Mouse (Mus musculus) CH12.LX (cell line): ENCODE data around the gene Rin3. TPM values are rescaled to one million over a fixed set of nuclear protein-coding genes. Genes with fewer than 3 reads are reported as not detected.

Experiments
- DNase-seq: peaks from one replicate; pipeline ENCODE4 v3.0.0-alpha.2; 2013; ENCODE audit errors: extremely low read depth
- H3K27ac ChIP-seq: 2 replicates; pipeline ENCODE4 v1.5.1; 2012; ENCODE audit warnings: low read depth, mild to moderate bottlenecking, control low read depth, moderate library complexity; ENCODE audit not compliant: insufficient read depth
- H3K27me3 ChIP-seq: replicated peaks from 2 replicates; pipeline ENCODE3; 2012; ENCODE audit warnings: inconsistent platforms
- H3K36me3 ChIP-seq, 2 experiments: replicated peaks in 1 of 2; 2 replicates each; pipeline versions ENCODE3 to v1.6.1; 2012; ENCODE audit warnings: inconsistent platforms in 1 of 2, low read length in 1 of 2, mild to moderate bottlenecking in 1 of 2, mixed read lengths in 1 of 2, moderate library complexity in 1 of 2; ENCODE audit not compliant: control insufficient read depth in 1 of 2, insufficient read depth in 1 of 2
- H3K4me1 ChIP-seq, 2 experiments: 2 replicates each; pipeline ENCODE4 v1.6.1; 2012; ENCODE audit warnings: inconsistent platforms in 1 of 2, moderate library complexity in 1 of 2; ENCODE audit not compliant: insufficient read depth in 2 of 2, control insufficient read depth in 1 of 2
- H3K4me2 ChIP-seq: 2 replicates; pipeline ENCODE4 v1.6.1; 2012; ENCODE audit warnings: low read depth, mild to moderate bottlenecking, control low read depth; ENCODE audit not compliant: poor library complexity, insufficient read depth, severe bottlenecking
- H3K4me3 ChIP-seq, 3 experiments: fragments of 150-350 bp in 1 of 3; sonication (generic) in 1 of 3; replicated peaks in 1 of 3; 2 replicates each; pipeline versions ENCODE3 to v1.5.1; 2011 to 2012; ENCODE audit warnings: low read depth in 2 of 3, low read length in 2 of 3, mild to moderate bottlenecking in 2 of 3, moderate library complexity in 2 of 3, control low read depth in 1 of 3, improper control_type of control experiment in 1 of 3, inconsistent platforms in 1 of 3, mixed read lengths in 1 of 3; ENCODE audit not compliant: poor library complexity in 1 of 3
- H3K79me2 ChIP-seq: replicated peaks from 2 replicates; pipeline ENCODE4 v1.6.1; 2012; ENCODE audit warnings: mild to moderate bottlenecking, moderate library complexity; ENCODE audit not compliant: control insufficient read depth, poor library complexity, insufficient read depth, severe bottlenecking; ENCODE audit errors: extremely low read depth
- H3K9ac ChIP-seq: 2 replicates; pipeline ENCODE4 v1.6.1; 2012; ENCODE audit warnings: low read depth, mild to moderate bottlenecking, control low read depth, moderate library complexity; ENCODE audit not compliant: insufficient read depth
- H3K9me3 ChIP-seq: replicated peaks from 2 replicates; pipeline ENCODE3; 2012; ENCODE audit warnings: low read length, inconsistent platforms, mixed read lengths
- BHLHE40 ChIP-seq: IDR thresholded peaks from 2 replicates; pipeline ENCODE4 v1.6.1; 2011; ENCODE audit warnings: mild to moderate bottlenecking, low read depth, low read length, improper control_type of control experiment
- CHD1 ChIP-seq: IDR thresholded peaks from 2 replicates; pipeline ENCODE4 v1.6.1; 2012; ENCODE audit warnings: low read depth, low read length, improper control_type of control experiment, inconsistent platforms
- CTCF ChIP-seq, 2 experiments: IDR thresholded peaks in 1 of 2; conservative IDR thresholded peaks in 1 of 2; 2 replicates each; pipeline ENCODE4 v1.5.1; 2011 to 2012; ENCODE audit warnings: low read depth in 2 of 2, low read length in 2 of 2, improper control_type of control experiment in 1 of 2, inconsistent platforms in 1 of 2, mild to moderate bottlenecking in 1 of 2, moderate library complexity in 1 of 2
- GABPA ChIP-seq: IDR thresholded peaks from 2 replicates; pipeline ENCODE4 v1.6.1; 2012; ENCODE audit warnings: low read depth, low read length, improper control_type of control experiment, inconsistent platforms; ENCODE audit not compliant: insufficient replicate concordance
- JUN ChIP-seq: IDR thresholded peaks from 2 replicates; pipeline ENCODE4 v1.6.1; 2011; ENCODE audit warnings: low read depth, mild to moderate bottlenecking, low read length, improper control_type of control experiment, moderate library complexity; ENCODE audit not compliant: insufficient read depth
- KAT2A ChIP-seq: IDR thresholded peaks from 2 replicates; pipeline ENCODE4 v1.6.1; 2012; ENCODE audit warnings: low read length, improper control_type of control experiment, inconsistent platforms; ENCODE audit not compliant: insufficient replicate concordance
- MAFK ChIP-seq: IDR thresholded peaks from 2 replicates; pipeline ENCODE4 v1.6.1; 2011; ENCODE audit warnings: low read length, improper control_type of control experiment; ENCODE audit not compliant: insufficient replicate concordance
- MAX ChIP-seq: IDR thresholded peaks from 2 replicates; pipeline ENCODE4 v1.6.1; 2011; ENCODE audit warnings: low read length, improper control_type of control experiment
- MAZ ChIP-seq: IDR thresholded peaks from 2 replicates; pipeline ENCODE4 v1.6.1; 2012; ENCODE audit warnings: low read depth, mild to moderate bottlenecking, inconsistent platforms, low read length, improper control_type of control experiment, moderate library complexity
- NELFE ChIP-seq: IDR thresholded peaks from 2 replicates; pipeline ENCODE4 v1.6.1; 2011; ENCODE audit warnings: low read depth, low read length, improper control_type of control experiment
- PAX5 ChIP-seq: IDR thresholded peaks from 2 replicates; pipeline ENCODE4 v1.6.1; 2012; ENCODE audit warnings: low read length, inconsistent platforms, mixed read lengths
- RAD21 ChIP-seq: IDR thresholded peaks from 2 replicates; pipeline ENCODE4 v1.6.1; 2011; ENCODE audit warnings: low read depth, mild to moderate bottlenecking, low read length, improper control_type of control experiment, moderate library complexity
- SIN3A ChIP-seq: IDR thresholded peaks from 2 replicates; pipeline ENCODE4 v1.6.1; 2012; ENCODE audit warnings: low read length, improper control_type of control experiment, inconsistent platforms
- TCF12 ChIP-seq: IDR thresholded peaks from 2 replicates; pipeline ENCODE4 v1.6.1; 2014; ENCODE audit warnings: low read depth, mild to moderate bottlenecking, inconsistent platforms, low read length, improper control_type of control experiment
- USF1 ChIP-seq: IDR thresholded peaks from 2 replicates; pipeline ENCODE4 v1.6.1; 2014; ENCODE audit warnings: low read depth, mild to moderate bottlenecking, inconsistent platforms, low read length, improper control_type of control experiment
- USF2 ChIP-seq: conservative IDR thresholded peaks from 2 replicates; pipeline ENCODE4 v1.6.1; 2011; ENCODE audit warnings: low read depth, low read length, improper control_type of control experiment
- ZKSCAN1 ChIP-seq: IDR thresholded peaks from 2 replicates; pipeline ENCODE4 v1.6.1; 2012; ENCODE audit warnings: low read depth, inconsistent platforms, low read length, improper control_type of control experiment, borderline replicate concordance
- ZMIZ1 ChIP-seq: IDR thresholded peaks from 2 replicates; pipeline ENCODE4 v1.6.1; 2012; ENCODE audit warnings: low read depth, mild to moderate bottlenecking, inconsistent platforms, low read length, improper control_type of control experiment
- dilution Hi-C: fragments of 300-500 bp; cut with MboI; formaldehyde crosslinking; loops from 2 replicates; pipeline ENCODE4 v1.14.3; 2020; ENCODE audit warnings: low sequenced_read_pairs; ENCODE audit not compliant: extremely low pct_unique_long_range_greater_than_20kb, extremely low pct_ligation_motif_present
- in situ Hi-C: fragments of 300-500 bp; cut with MboI; formaldehyde crosslinking; loops from 3 replicates; pipeline ENCODE4 v1.14.3; 2019; ENCODE audit warnings: low sequenced_read_pairs, low pct_ligation_motif_present, low pct_unique_long_range_greater_than_20kb, mixed read lengths
- polyA plus RNA-seq: library from polyadenylated mRNA; unstranded; fragments of >175 nt; gene quantifications from 2 replicates; pipeline ENCODE4 v1.2.1, GENCODE M21; 2012; ENCODE audit warnings: low read depth; ENCODE audit not compliant: insufficient read length
- total RNA-seq, 2 experiments: library from RNA; depleted of rRNA; stranded (reverse); fragments of 300-350 nt in 1 of 2; fragments of >200 nt in 1 of 2; gene quantifications; 2 replicates each; pipeline ENCODE4 v1.2.3; 2012 to 2014

The Rin3 gene
- total and polyA plus RNA-seq, 3 experiments, result 2.4 to 10.0 (median 8.4) TPM

DNA sequence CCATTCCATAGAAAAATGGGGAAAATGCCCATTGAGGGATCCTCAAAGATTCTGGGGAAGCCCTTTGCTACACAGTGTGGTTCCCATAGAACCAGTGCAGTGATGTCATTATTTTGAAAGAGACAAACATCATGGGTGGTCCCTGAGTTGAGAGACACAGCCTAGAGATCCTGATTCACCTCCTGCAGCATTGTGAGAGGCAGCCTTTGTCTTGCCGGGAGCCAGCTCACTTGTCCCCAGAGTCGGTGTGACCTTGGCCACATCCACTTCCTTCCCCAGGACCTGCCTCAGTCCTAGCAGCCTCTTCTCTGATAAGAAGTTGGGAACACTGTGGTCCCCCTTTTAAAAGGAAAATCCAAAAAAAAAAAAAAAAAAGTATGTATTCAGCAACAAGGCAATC, 36.3 kb downstream of the Rin3 start:
- dilution Hi-C loops (no loop called here), in situ Hi-C loops (no loop called here)
- Histone ChIP-seq H3K4me3 (no peak overlapping the region), H3K27ac (no peak overlapping the region), H3K9me3 (peaks cover 9% of the 10 kb centered on the region), H3K27me3 (no peaks in the 10 kb centered on the region), H3K36me3 (peaks cover 19 to 33% of the 10 kb centered on the region in 2 experiments), H3K9ac (no peak overlapping the region), H3K4me2 (no peak overlapping the region), H3K79me2 (no peaks in the 10 kb centered on the region), H3K4me1 (peaks cover 0 to 3% of the 10 kb centered on the region in 2 experiments; a peak in 1 of 4 replicates)
- TF ChIP-seq GABPA (no peak), RAD21 (no peak), SIN3A (no peak), MAZ (no peak), NELFE (no peak), KAT2A (no peak)
- no peak for DNase-seq

DNA sequence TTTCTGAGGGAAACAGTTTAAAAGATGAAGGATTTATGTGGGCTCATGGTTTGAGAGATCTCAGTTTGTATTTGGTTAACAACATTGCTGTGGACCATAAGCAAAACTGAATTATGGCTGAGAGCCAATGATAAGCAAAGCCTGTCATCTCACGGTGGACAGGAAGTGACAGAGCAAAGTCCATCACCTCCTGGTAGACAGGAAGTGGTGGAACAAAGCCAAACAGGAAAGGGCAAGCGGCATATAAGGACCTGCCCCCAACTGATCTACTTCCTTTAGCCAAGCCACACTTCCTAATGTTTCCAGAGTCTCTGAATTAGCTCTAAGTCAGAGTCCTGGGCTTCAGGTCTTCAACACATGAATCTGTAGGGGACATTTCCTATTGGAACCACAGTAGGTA, 37.1 kb downstream of the Rin3 start:
- Histone ChIP-seq H3K4me2 (no peak overlapping the region), H3K27me3 (no peaks in the 10 kb centered on the region), H3K4me3 (no peak overlapping the region), H3K9ac (no peak overlapping the region), H3K79me2 (no peaks in the 10 kb centered on the region), H3K27ac (no peak overlapping the region), H3K4me1 (peaks cover 0 to 3% of the 10 kb centered on the region in 2 experiments; a peak in 1 of 4 replicates), H3K9me3 (peaks cover 5% of the 10 kb centered on the region), H3K36me3 (peaks cover 13 to 31% of the 10 kb centered on the region in 2 experiments)
- no peak for DNase-seq
- TF ChIP-seq PAX5, result no peak
- TF ChIP-seq TCF12, result no peak
- TF ChIP-seq SIN3A, result no peak
- TF ChIP-seq JUN, result no peak
- no peak for TF ChIP-seq GABPA
- TF ChIP-seq USF2, result no peak
- TF ChIP-seq USF1, result no peak
- TF ChIP-seq BHLHE40, result no peak
- no peak for TF ChIP-seq MAX
- TF ChIP-seq ZMIZ1, result no peak
- no peak for TF ChIP-seq MAFK
- no peak for TF ChIP-seq CTCF (conservative IDR thresholded peaks at IDR 0.05 in 1 of 2, IDR thresholded peaks at IDR 0.05 in 1 of 2; ENCODE audit: low read depth in 2 of 2, low read length in 2 of 2)
- TF ChIP-seq ZKSCAN1, result no peak
- no peak for TF ChIP-seq CHD1
- in situ Hi-C loops, result no loop called here
- dilution Hi-C loops, result no loop called here
